Mouse (Mus musculus) erythroblast, adult 5-6 weeks (primary cell): Measurements from ENCODE around the gene Cdh20. TPM values are rescaled to one million over a fixed set of nuclear protein-coding genes. Genes with fewer than 3 reads are reported as not detected.

Source experiments
- ATAC-seq: replicated peaks from 2 replicates; pipeline ENCODE4 v1.8.0; 2016; ENCODE audit warnings: moderate number of reproducible peaks, mild to moderate bottlenecking, moderate TSS enrichment, inconsistent platforms; ENCODE audit not compliant: poor library complexity, low FRiP score, severe bottlenecking
- total RNA-seq, 2 experiments: library from RNA; stranded (forward) in 1 of 2; stranded (reverse) in 1 of 2; fragments of 150-400 nt in 1 of 2; fragments of 200-764, 138-1000 nt in 1 of 2; gene quantifications; 2 replicates each; pipeline versions ENCODE4 v1.2.3 to v1.2.4; 2015 to 2017; ENCODE audit warnings: low replicate concordance in 2 of 2

Gene Cdh20
- total RNA-seq, 2 experiments from 2014 or later, result not detected

GRCm38 (mm10) chr1:105002179-105002578, 233.8 kb downstream of the Cdh20 start:
- no peak for ATAC-seq

- ATAC-seq, result no peak
Measured at GRCm38 (mm10) chr1:105003786-105004185, 235.5 kb downstream of the Cdh20 start.

DNA sequence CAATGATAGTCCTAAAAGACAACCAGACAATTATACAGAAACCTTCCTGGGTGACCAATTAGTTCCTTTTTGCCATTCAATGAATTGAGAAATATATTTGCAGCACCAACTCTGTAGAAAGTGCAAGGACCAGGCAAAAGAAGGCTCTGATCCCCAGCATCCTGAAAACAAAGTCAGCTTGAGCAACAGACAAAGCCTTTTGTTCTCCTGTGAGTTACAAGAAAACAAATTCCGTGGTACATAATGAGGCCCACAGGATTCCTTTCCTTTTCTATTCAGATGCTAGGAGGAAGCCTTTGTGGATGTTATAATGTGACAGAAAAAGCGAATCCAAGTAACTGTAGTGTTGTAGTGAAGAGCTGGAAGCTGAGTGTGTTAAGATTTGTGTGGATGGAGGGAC, 244.3 kb downstream of the Cdh20 start:
- no peak for ATAC-seq

DNA sequence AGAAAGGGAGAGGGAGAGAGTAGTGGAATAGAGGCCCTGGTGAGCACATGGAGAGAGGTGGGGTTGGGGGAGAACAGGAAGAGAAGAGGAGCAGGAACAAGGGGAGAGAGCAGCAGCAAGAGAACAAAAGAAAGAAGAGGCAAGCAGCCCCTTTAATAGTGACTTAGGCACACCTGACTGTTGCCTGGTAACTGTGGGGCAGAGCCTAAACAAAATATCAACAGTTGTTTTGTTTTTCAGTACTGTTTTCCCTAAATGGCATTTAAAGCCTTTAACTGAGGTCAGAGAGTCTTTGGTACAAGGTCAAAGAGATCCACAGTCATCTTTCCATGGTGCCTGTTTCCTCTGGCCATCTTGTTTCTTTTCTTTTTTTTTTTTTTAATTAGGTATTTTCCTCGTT, 245.0 kb downstream of the Cdh20 start:
- no peak for ATAC-seq

DNA sequence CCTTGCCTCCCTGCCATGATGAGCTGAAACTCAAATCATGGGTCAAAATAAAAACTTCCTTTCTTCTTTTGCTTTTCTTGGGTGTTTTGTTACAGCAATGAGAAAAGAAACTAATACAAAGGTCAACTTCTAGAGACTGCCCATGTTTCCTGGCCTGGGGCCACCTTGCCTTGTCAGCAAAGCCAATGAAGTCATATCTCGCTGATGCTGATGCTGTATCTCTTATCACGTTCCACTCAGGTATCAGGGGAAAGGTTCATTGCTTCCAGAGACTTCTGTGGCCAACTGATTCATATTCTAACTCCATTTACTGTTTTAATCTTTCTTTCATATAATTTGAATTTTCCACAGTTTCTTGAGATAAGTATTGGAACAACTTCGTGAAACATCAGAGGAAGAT, 273.3 kb downstream of the Cdh20 start:
- ATAC-seq, result no peak
